Mouse (Mus musculus) CH12.LX (cell line): ENCODE data around the gene Dpf1. TPM values are rescaled to one million over a fixed set of nuclear protein-coding genes. Genes with fewer than 3 reads are reported as not detected.

Experiments
- DNase-seq: peaks from one replicate; pipeline ENCODE4 v3.0.0-alpha.2; 2013; ENCODE audit errors: extremely low read depth
- H3K27ac ChIP-seq: 2 replicates; pipeline ENCODE4 v1.5.1; 2012; ENCODE audit warnings: low read depth, mild to moderate bottlenecking, control low read depth, moderate library complexity; ENCODE audit not compliant: insufficient read depth
- H3K27me3 ChIP-seq: replicated peaks from 2 replicates; pipeline ENCODE3; 2012; ENCODE audit warnings: inconsistent platforms
- H3K36me3 ChIP-seq, 2 experiments: replicated peaks in 1 of 2; 2 replicates each; pipeline versions ENCODE3 to v1.6.1; 2012; ENCODE audit warnings: inconsistent platforms in 1 of 2, low read length in 1 of 2, mild to moderate bottlenecking in 1 of 2, mixed read lengths in 1 of 2, moderate library complexity in 1 of 2; ENCODE audit not compliant: control insufficient read depth in 1 of 2, insufficient read depth in 1 of 2
- H3K4me1 ChIP-seq, 2 experiments: 2 replicates each; pipeline ENCODE4 v1.6.1; 2012; ENCODE audit warnings: inconsistent platforms in 1 of 2, moderate library complexity in 1 of 2; ENCODE audit not compliant: insufficient read depth in 2 of 2, control insufficient read depth in 1 of 2
- H3K4me2 ChIP-seq: 2 replicates; pipeline ENCODE4 v1.6.1; 2012; ENCODE audit warnings: low read depth, mild to moderate bottlenecking, control low read depth; ENCODE audit not compliant: poor library complexity, insufficient read depth, severe bottlenecking
- H3K4me3 ChIP-seq, 3 experiments: fragments of 150-350 bp in 1 of 3; sonication (generic) in 1 of 3; replicated peaks in 1 of 3; 2 replicates each; pipeline versions ENCODE3 to v1.5.1; 2011 to 2012; ENCODE audit warnings: low read depth in 2 of 3, low read length in 2 of 3, mild to moderate bottlenecking in 2 of 3, moderate library complexity in 2 of 3, control low read depth in 1 of 3, improper control_type of control experiment in 1 of 3, inconsistent platforms in 1 of 3, mixed read lengths in 1 of 3; ENCODE audit not compliant: poor library complexity in 1 of 3
- H3K79me2 ChIP-seq: replicated peaks from 2 replicates; pipeline ENCODE4 v1.6.1; 2012; ENCODE audit warnings: mild to moderate bottlenecking, moderate library complexity; ENCODE audit not compliant: control insufficient read depth, poor library complexity, insufficient read depth, severe bottlenecking; ENCODE audit errors: extremely low read depth
- H3K9ac ChIP-seq: 2 replicates; pipeline ENCODE4 v1.6.1; 2012; ENCODE audit warnings: low read depth, mild to moderate bottlenecking, control low read depth, moderate library complexity; ENCODE audit not compliant: insufficient read depth
- H3K9me3 ChIP-seq: replicated peaks from 2 replicates; pipeline ENCODE3; 2012; ENCODE audit warnings: low read length, inconsistent platforms, mixed read lengths
- E2F4 ChIP-seq: IDR thresholded peaks from 2 replicates; pipeline ENCODE4 v1.6.1; 2011; ENCODE audit warnings: low read depth, low read length, improper control_type of control experiment; ENCODE audit not compliant: insufficient replicate concordance
- ELF1 ChIP-seq: IDR thresholded peaks from 2 replicates; pipeline ENCODE4 v1.6.1; 2014; ENCODE audit warnings: low read depth, mild to moderate bottlenecking, inconsistent platforms, low read length, improper control_type of control experiment
- GABPA ChIP-seq: IDR thresholded peaks from 2 replicates; pipeline ENCODE4 v1.6.1; 2012; ENCODE audit warnings: low read depth, low read length, improper control_type of control experiment, inconsistent platforms; ENCODE audit not compliant: insufficient replicate concordance
- IRF4 ChIP-seq: IDR thresholded peaks from 2 replicates; pipeline ENCODE4 v1.6.1; 2014; ENCODE audit warnings: low read depth, mild to moderate bottlenecking, inconsistent platforms, low read length, improper control_type of control experiment
- JUN ChIP-seq: IDR thresholded peaks from 2 replicates; pipeline ENCODE4 v1.6.1; 2011; ENCODE audit warnings: low read depth, mild to moderate bottlenecking, low read length, improper control_type of control experiment, moderate library complexity; ENCODE audit not compliant: insufficient read depth
- KAT2A ChIP-seq: IDR thresholded peaks from 2 replicates; pipeline ENCODE4 v1.6.1; 2012; ENCODE audit warnings: low read length, improper control_type of control experiment, inconsistent platforms; ENCODE audit not compliant: insufficient replicate concordance
- MAX ChIP-seq: IDR thresholded peaks from 2 replicates; pipeline ENCODE4 v1.6.1; 2011; ENCODE audit warnings: low read length, improper control_type of control experiment
- MAZ ChIP-seq: IDR thresholded peaks from 2 replicates; pipeline ENCODE4 v1.6.1; 2012; ENCODE audit warnings: low read depth, mild to moderate bottlenecking, inconsistent platforms, low read length, improper control_type of control experiment, moderate library complexity
- MEF2A ChIP-seq: IDR thresholded peaks from 2 replicates; pipeline ENCODE4 v1.6.1; 2014; ENCODE audit warnings: low read depth, mild to moderate bottlenecking, inconsistent platforms, low read length, improper control_type of control experiment, borderline replicate concordance
- MXI1 ChIP-seq: IDR thresholded peaks from 2 replicates; pipeline ENCODE4 v1.6.1; 2011; ENCODE audit warnings: mild to moderate bottlenecking, low read depth, low read length, improper control_type of control experiment
- PAX5 ChIP-seq: IDR thresholded peaks from 2 replicates; pipeline ENCODE4 v1.6.1; 2012; ENCODE audit warnings: low read length, inconsistent platforms, mixed read lengths
- POLR2A ChIP-seq: IDR thresholded peaks from 2 replicates; pipeline ENCODE4 v1.6.1; 2011; ENCODE audit warnings: low read depth, mild to moderate bottlenecking, improper control_type of control experiment, low read length
- UBTF ChIP-seq: IDR thresholded peaks from 2 replicates; pipeline ENCODE4 v1.6.1; 2012; ENCODE audit warnings: low read depth, mild to moderate bottlenecking, inconsistent platforms, low read length, improper control_type of control experiment, moderate library complexity
- USF1 ChIP-seq: IDR thresholded peaks from 2 replicates; pipeline ENCODE4 v1.6.1; 2014; ENCODE audit warnings: low read depth, mild to moderate bottlenecking, inconsistent platforms, low read length, improper control_type of control experiment
- USF2 ChIP-seq: conservative IDR thresholded peaks from 2 replicates; pipeline ENCODE4 v1.6.1; 2011; ENCODE audit warnings: low read depth, low read length, improper control_type of control experiment
- ZKSCAN1 ChIP-seq: IDR thresholded peaks from 2 replicates; pipeline ENCODE4 v1.6.1; 2012; ENCODE audit warnings: low read depth, inconsistent platforms, low read length, improper control_type of control experiment, borderline replicate concordance
- ZMIZ1 ChIP-seq: IDR thresholded peaks from 2 replicates; pipeline ENCODE4 v1.6.1; 2012; ENCODE audit warnings: low read depth, mild to moderate bottlenecking, inconsistent platforms, low read length, improper control_type of control experiment
- dilution Hi-C: fragments of 300-500 bp; cut with MboI; formaldehyde crosslinking; loops from 2 replicates; pipeline ENCODE4 v1.14.3; 2020; ENCODE audit warnings: low sequenced_read_pairs; ENCODE audit not compliant: extremely low pct_unique_long_range_greater_than_20kb, extremely low pct_ligation_motif_present
- in situ Hi-C: fragments of 300-500 bp; cut with MboI; formaldehyde crosslinking; loops from 3 replicates; pipeline ENCODE4 v1.14.3; 2019; ENCODE audit warnings: low sequenced_read_pairs, low pct_ligation_motif_present, low pct_unique_long_range_greater_than_20kb, mixed read lengths
- polyA plus RNA-seq: library from polyadenylated mRNA; unstranded; fragments of >175 nt; gene quantifications from 2 replicates; pipeline ENCODE4 v1.2.1, GENCODE M21; 2012; ENCODE audit warnings: low read depth; ENCODE audit not compliant: insufficient read length
- total RNA-seq, 2 experiments: library from RNA; depleted of rRNA; stranded (reverse); fragments of 300-350 nt in 1 of 2; fragments of >200 nt in 1 of 2; gene quantifications; 2 replicates each; pipeline ENCODE4 v1.2.3; 2012 to 2014

Gene Dpf1
- total and polyA plus RNA-seq, 3 experiments: 0.38 to 3.0 (median 0.97) TPM

DNA sequence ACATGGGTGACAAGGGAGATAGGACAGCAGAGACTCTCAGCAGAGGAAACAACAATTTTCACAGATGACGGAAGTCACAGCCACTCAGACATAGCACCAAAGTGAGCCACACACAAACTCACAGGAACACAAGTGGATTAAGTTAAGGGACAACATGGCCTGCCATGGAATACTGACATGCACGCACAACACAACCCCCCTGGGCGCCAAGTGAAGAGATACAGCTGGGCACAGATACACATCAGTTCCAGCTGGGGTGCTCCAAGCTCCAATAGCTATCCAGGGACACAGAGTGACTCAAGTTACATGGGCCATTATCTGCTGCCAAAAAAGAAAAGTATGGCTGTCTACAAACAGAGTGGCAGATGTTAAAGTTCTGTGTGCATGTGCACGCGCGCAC is 13.9 kb upstream of the Dpf1 start:
- Histone ChIP-seq H3K4me1 (peaks cover 5 to 41% of the 10 kb centered on the region in 2 experiments), H3K79me2 (no peaks in the 10 kb centered on the region), H3K36me3 (no peaks in the 10 kb centered on the region), H3K4me3 (no peak overlapping the region), H3K9ac (no peak overlapping the region), H3K27ac (no peak overlapping the region), H3K27me3 (peaks cover 32% of the 10 kb centered on the region), H3K9me3 (no peaks in the 10 kb centered on the region), H3K4me2 (no peak overlapping the region)
- TF ChIP-seq USF1: no peak
- no peak for TF ChIP-seq MEF2A
- no peak for TF ChIP-seq IRF4
- no peak for TF ChIP-seq GABPA
- no peak for TF ChIP-seq UBTF
- TF ChIP-seq MAX: no peak
- TF ChIP-seq JUN: no peak
- TF ChIP-seq USF2: no peak
- no peak for TF ChIP-seq MXI1
- TF ChIP-seq MAZ: no peak
- in situ Hi-C loops (loop anchor here (5.0 kb wide), 2 partner anchors 33 to 238 kb away; no protein-coding TSS in a partner anchor), dilution Hi-C loops (no loop called here)
- DNase-seq: no peak

- peaks cover 5 to 46% of the 10 kb centered on the region in 2 experiments for H3K4me1 ChIP-seq
- H3K27me3 ChIP-seq: peaks cover 30% of the 10 kb centered on the region
- in situ Hi-C loops (loop anchor here (5.0 kb wide), 2 partner anchors 34 to 239 kb away; no protein-coding TSS in a partner anchor), dilution Hi-C loops (no loop called here)
- no peak for TF ChIP-seq MEF2A
- no peak for TF ChIP-seq KAT2A
- no peak for TF ChIP-seq PAX5
- TF ChIP-seq ELF1: no peak
- no peak for TF ChIP-seq E2F4
- TF ChIP-seq POLR2A: no peak
- no peak for TF ChIP-seq ZMIZ1
- TF ChIP-seq IRF4: no peak
- no peak for TF ChIP-seq ZKSCAN1
- TF ChIP-seq, all 38 proteins: peak for 0
- Histone ChIP-seq H3K9me3 (no peaks in the 10 kb centered on the region), H3K4me3 (no peak overlapping the region), H3K4me2 (no peak overlapping the region), H3K9ac (no peak overlapping the region), H3K79me2 (no peaks in the 10 kb centered on the region), H3K27ac (no peak overlapping the region), H3K36me3 (no peaks in the 10 kb centered on the region)
- DNase-seq: no peak
Measured at GRCm38 (mm10) chr7:29290691-29291485, 12.9 kb upstream of the Dpf1 start.
